Mouse (Mus musculus): Measurements from ENCODE around the gene St3gal3.

Gene St3gal3

DNA sequence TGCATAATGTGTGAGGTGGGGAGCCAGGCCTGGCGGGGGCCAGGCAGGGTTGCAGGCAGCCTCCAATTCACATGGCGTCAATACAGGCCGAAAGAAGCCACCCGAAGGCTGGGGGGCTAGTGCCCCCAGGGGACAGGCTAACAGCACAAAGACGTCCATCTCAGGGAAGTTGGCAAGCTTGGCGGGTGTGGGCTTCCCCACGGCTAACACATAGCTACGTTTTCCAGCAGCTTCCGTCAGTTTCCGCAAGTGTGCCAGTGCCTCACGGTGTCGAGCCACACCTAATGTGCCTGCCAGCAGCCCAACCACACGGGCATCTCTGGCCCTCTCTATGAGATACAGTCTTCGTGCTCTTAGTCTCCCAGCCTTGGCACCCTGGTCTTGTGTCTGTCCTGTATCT lies 244.7 kb downstream of the St3gal3 start:
- DNase-seq: no peak

DNA sequence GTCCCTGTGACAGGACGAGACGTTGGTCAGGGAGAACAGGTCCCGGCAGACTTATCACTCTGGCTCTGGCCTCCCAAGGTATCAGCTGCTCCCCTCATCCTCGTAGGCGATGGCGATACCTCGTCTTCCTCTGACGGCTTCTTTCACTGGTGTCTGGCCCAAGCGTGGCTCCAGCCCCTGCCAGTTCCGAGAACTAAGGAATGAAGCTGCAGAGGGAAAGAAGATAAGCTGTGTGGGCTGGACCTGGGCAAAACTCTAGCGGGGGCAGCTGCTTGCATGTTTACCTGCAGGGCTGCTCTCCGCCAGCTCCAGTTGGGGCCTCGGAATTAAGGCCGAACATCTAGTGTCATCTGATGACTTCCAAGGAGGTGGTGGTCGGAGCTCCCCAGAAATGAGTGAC lies 245.2 kb downstream of the St3gal3 start:
- DNase-seq: no peak

DNA sequence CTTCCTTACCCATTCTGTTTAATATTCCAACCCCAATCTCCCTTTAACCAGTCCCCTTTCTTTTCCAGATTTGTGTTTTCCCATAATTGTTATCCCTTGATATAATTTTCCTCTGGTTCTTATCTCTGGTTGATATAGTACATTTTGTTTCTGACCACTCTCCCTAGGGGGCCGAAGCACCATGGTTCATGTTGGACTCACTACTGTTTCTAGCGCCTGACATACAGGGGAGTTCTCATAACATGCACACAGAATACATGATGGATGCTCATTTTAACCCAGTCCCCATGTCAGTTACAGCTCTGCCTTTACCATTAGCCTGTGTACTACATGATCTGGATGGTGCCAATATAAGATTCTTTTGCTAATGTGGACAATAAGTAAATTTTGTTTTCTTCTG lies 246.8 kb downstream of the St3gal3 start:
- DNase-seq: no peak

DNA sequence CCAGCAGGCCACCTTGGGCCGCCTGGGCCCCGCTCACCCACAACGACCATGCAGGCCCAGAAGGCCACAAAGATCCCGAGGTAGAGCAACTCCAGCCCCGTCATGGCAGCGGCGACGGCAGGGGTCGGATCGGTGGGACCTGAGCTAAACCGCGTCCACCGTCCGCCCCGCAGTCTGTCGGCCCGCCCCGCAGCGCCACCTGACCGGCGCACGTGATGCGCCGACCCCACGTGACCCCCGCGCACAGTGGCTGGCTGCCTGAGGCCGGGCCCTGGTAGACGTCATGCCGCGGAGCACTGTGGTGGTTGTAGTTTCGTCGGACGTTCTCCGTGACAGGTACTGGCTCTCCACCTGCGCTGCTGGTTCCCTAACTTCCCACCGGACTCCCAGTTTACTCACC lies 247.6 kb downstream of the St3gal3 start, which contains the start of gene Atp6v0b:
Gene Atp6v0b (minus strand): TSS at position 201 of the 400 bp plus-strand sequence.
- DNase-seq: peak; percentile 94

DNA sequence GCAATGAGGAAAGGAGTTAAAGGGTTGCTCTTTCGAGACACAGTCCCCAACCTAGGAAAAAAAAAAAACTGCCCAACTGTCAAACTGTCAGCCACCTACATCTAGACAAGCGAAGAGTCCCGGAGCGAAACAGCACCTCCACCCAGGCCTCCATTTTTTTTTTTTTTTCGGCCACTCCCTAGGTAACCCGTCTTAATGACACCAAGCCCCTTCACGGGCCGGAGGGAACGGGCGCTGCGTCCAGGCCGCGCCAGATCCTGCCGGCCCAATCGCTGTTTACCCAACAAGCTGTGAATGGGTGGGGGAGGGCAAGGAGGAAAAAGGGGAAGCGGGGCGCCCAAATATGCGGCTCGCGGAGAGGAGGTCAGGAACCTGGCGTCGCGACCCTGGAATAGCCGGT lies 248.1 kb downstream of the St3gal3 start:
- DNase-seq: peak; percentile 63

DNA sequence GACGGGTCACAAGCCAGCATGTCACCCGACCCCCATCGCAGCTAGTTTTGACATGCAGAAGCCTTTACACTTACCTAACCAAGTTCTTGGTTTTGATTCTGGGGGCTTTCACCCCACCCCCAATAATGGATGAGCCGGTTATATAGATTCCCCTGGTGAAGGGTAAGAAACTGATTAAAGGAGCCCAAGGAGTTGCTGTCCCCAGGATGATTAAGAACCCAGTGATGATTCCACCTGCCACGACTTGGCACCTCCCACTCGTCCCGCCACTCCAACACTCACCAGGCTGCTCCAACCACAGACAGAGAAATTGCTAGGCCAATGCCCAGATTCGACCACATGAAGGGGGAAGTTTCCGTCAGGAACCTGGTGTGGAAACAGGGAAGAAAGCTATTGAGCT lies 248.7 kb downstream of the St3gal3 start:
- no peak for DNase-seq

DNA sequence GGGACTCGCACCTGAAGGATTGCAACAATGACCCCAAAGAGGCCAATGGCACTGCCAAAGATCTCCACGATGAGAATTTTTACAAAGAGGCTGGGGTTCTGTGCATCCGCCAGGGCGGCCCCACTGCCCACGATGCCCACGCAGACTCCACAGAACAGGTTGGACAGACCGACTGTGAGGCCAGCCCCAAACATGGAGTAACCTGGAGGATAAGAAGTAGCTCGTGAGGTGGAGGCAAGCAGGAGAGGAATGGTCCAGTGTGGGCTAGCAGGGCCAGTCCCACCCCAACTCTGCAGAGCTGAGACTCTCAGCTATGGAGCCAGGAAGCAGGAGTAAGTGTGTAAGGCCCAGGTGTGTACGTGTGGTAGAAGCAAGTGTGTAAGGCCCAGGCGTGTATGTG lies 249.6 kb downstream of the St3gal3 start:
- DNase-seq: no peak

DNA sequence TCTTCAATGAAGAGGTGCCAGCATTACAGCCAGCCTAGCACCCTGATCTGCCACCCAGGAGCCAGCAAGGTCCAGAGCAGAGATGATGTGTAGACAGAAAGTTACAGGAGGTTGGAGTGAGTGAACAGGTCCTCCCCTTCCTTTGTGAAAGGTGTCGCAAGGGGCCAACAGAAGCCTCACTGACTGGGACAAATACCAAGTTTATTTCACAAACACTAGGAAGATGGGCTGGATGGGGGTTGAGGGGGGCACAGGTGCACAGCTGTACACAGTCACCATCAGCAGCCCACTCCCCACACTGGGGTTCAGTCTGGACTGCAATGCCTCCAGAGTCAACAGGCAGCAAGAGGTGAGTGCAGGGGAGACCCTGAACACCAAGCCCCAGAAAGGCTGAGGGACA lies 250.6 kb downstream of the St3gal3 start:
- DNase-seq: no peak

DNA sequence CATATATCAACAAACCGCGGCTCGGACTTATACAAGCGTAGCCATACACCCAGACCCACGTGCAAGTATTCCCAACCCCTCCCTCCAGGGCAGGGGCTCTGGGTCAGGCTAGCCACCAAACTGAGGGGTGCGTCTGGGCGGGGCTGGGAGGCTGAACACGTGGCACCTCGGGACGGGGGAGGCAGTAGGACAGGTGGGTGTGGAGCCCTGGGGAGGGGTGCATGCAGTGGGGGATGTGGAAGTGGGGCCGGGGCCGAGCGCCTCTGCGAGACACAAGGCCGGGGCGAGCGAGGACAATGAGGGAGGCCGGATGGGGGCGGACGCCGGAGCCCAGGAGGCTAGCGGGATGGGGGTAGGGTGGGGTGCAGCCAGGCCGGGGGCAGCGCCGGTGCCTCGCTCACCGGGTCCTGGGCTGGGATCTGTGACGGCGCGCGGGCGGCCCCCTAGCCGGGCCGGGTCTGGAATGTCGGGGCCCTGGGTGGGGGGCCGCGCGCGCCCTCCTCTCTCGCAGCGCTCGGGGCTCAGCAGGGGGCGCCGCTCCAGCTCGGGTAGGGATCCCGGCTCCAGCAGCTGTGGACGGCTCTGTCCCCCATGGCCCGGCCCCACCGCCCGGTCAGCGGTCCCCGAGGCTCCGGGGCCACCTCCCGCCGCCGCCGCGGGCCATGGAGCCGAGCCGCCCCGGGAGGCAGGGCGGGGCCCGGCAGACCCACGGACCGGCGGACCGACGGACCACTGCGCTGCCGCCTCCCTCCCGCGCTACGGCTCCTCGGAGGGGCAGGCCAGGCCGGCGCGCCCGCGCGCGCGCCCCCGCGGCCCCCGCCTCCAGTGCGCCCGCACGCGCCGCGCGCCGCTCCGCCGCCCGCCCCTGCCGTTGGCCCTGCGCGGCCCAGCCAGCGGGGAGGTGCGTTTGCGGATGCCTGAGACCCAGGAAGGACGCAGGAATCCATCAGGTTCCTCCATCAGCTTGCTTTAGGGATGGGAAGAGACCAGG lies 251.7 kb downstream of the St3gal3 start, which contains the start of gene B4galt2:
Gene B4galt2 (minus strand): TSS at position 787 of the 991 bp plus-strand sequence.
- DNase-seq: peak; percentile 50

Data from liver (tissue).